Mouse (Mus musculus): Measurements from ENCODE around the gene H1foo. TPM values are rescaled to one million over a fixed set of nuclear protein-coding genes. Genes with fewer than 3 reads are reported as not detected.

The H1foo gene
- polyA plus RNA-seq, 1 experiment from 2014 or later: not detected

DNA sequence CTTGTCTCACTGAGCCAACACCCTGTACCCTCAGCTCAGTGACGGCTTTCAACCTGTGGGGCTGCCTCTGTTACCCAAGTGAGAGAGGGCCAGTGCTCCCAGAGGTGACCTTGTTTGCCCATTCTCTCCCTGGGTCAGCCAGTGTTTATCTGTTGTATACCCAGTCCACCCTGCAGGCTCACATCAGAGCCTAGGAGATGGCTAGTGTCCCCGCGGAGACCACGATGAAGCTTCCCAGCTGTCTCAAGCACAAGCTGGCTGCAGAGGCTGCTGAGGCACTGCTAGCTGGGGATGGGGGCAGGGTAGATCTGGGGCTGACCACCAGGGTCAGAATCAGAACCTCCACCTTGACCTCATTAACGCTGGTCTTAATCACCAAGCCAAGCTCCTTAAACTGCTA lies 14.7 kb upstream of the H1foo start:
- no peak for ATAC-seq (ENCODE audit: insufficient number of reproducible peaks, low FRiP score, low TSS enrichment, low read depth)
- Histone ChIP-seq H3K27ac (no peak overlapping the region), H3K4me3 (no peak overlapping the region), H3K36me3 (no peaks in the 10 kb centered on the region), H3K4me1 (peaks cover 23% of the 10 kb centered on the region), H3K9ac (no peak overlapping the region), H3K27me3 (no peaks in the 10 kb centered on the region), H3K9me3 (no peaks in the 10 kb centered on the region), H3K4me2 (no peak overlapping the region)
- WGBS: 52% methylated on average over 5 of the region's 5 CpGs

DNA sequence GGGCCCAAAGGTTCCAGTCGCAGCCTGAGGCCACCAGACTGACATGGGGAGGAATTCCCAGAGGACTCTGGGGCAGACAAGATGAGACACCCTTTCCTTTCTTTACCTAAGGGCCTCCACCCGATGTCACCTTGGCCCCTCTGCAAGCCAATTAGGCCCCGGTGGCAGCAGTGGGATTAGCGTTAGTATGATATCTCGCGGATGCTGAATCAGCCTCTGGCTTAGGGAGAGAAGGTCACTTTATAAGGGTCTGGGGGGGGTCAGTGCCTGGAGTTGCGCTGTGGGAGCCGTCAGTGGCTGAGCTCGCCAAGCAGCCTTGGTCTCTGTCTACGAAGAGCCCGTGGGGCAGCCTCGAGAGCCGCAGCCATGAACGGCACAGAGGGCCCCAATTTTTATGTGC lies 13.1 kb upstream of the H1foo start, which contains the start of gene Rho:
Gene Rho (plus strand): TSS at position 110 of the 400 bp plus-strand sequence.
- Histone ChIP-seq H3K4me2 (no peak within 1 kb of the TSS), H3K27ac (no peak within 1 kb of the TSS), H3K9me3 (no peaks in the 10 kb centered on the region), H3K36me3 (no peaks in the 10 kb centered on the region), H3K27me3 (no peaks in the 10 kb centered on the region), H3K4me1 (peaks cover 14% of the 10 kb centered on the region; the same call in 1 of the 2 replicates), H3K9ac (no peak within 1 kb of the TSS), H3K4me3 (no peak within 1 kb of the TSS)
- no peak for ATAC-seq (ENCODE audit: insufficient number of reproducible peaks, low FRiP score, low TSS enrichment, low read depth)
- WGBS: 79% methylated on average over 14 of the region's 14 CpGs

DNA sequence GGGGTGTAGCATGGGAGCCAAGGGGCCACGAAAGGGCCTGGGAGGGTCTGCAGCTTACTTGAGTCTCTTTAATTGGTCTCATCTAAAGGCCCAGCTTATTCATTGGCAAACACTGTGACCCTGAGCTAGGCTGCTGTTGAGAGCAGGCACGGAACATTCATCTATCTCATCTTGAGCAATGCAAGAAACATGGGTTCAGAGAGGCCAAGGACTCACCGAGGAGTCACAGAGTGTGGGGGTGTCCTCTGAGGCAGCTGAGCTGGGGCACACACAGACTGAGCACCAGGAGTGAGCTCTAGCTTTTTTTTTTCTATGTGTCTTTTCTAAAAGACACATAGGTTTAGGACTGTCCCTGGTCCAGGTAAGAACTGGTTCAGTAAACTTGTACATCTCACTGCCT lies 12.3 kb upstream of the H1foo start:
- Histone ChIP-seq H3K9ac (no peak overlapping the region), H3K27ac (no peak overlapping the region), H3K9me3 (no peaks in the 10 kb centered on the region), H3K4me3 (no peak overlapping the region), H3K4me1 (0 out of 2 replicates have a peak, but pooled peaks cover 7% of the 10 kb centered on the region), H3K4me2 (no peak overlapping the region), H3K36me3 (no peaks in the 10 kb centered on the region), H3K27me3 (no peaks in the 10 kb centered on the region)
- ATAC-seq (ENCODE audit: insufficient number of reproducible peaks, low FRiP score, low TSS enrichment, low read depth): no peak
- WGBS: 87% methylated on average over 3 of the region's 3 CpGs

DNA sequence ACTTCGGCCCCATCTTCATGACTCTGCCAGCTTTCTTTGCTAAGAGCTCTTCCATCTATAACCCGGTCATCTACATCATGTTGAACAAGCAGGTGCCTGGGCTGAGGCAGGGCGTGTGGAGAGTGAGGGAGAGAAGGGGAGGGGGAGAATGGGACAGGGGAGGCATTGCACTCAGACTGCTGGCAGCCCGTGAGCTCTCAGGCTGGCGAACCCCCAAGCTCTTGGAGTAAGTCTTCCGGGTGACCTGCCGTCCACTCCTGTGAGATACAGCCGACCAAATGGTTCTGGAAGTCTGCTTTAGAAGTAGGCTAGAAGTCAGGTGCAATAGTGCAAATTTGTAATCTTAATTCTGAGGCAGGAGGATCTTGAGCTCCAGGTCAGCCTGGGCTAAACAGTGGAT lies 9.2 kb upstream of the H1foo start:
- Histone ChIP-seq H3K36me3 (no peaks in the 10 kb centered on the region), H3K4me3 (no peak overlapping the region), H3K27me3 (no peaks in the 10 kb centered on the region), H3K9ac (no peak overlapping the region), H3K4me1 (no peaks in the 10 kb centered on the region), H3K9me3 (no peaks in the 10 kb centered on the region), H3K4me2 (no peak overlapping the region), H3K27ac (no peak overlapping the region)
- ATAC-seq (ENCODE audit: insufficient number of reproducible peaks, low FRiP score, low TSS enrichment, low read depth): no peak
- WGBS: 75% methylated on average over 8 of the region's 8 CpGs

DNA sequence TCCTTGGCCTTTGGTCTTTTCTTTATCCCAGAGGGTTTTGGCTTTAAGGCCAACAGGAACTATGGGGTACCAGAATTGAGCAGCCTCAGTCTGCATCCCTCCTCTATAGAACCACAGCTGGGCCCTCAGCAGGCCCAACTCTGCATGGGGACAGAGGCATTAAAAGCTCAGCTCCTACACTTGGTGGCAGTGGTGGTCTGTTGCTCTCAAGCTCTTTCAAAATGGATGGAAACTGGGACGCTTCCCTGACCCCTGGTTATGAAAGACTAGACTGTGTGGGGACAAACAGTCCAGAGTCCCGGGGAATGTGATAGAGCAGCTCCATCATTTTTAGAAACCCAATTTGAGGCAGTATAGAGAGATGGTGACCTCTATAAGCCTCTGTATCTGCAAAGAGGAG lies 6.7 kb upstream of the H1foo start:
- H3K36me3 ChIP-seq: no peaks in the 10 kb centered on the region
- H3K27ac ChIP-seq: no peak overlapping the region
- 0 out of 2 replicates have a peak, but pooled peaks cover 2% of the 10 kb centered on the region for H3K4me1 ChIP-seq
- H3K9ac ChIP-seq: no peak overlapping the region
- 88% methylated on average over 2 of the region's 2 CpGs for WGBS
- no peaks in the 10 kb centered on the region for H3K9me3 ChIP-seq
- no peak overlapping the region for H3K4me3 ChIP-seq
- no peaks in the 10 kb centered on the region for H3K27me3 ChIP-seq
- no peak for ATAC-seq (ENCODE audit: insufficient number of reproducible peaks, low FRiP score, low TSS enrichment, low read depth)
- no peak overlapping the region for H3K4me2 ChIP-seq

DNA sequence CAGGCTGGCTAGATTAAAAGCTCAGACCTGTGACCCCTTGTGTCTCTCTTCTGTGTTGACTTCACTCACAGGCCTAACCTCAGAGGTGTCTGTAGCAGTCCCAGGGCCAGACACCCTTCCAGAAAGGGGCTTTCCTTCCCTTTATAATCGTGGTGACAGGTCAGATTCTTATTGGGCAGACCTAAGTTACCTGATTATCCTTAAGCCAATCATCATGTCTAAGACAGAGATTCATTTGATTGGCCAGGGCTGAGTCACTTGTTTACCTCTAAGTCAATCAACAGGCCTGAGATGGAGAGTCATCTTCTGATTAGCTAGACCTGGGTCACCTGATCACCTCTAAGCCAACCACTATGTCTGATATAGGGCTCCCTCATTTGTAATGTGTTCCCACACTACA lies 5.9 kb upstream of the H1foo start:
- 0 out of 2 replicates have a peak, but pooled peaks cover 2% of the 10 kb centered on the region for H3K4me1 ChIP-seq
- H3K27ac ChIP-seq: no peak overlapping the region
- no peak for ATAC-seq (ENCODE audit: insufficient number of reproducible peaks, low FRiP score, low TSS enrichment, low read depth)
- 59% methylated on average over 1 of the region's 1 CpGs for WGBS
- H3K36me3 ChIP-seq: no peaks in the 10 kb centered on the region
- H3K4me2 ChIP-seq: no peak overlapping the region
- H3K4me3 ChIP-seq: no peak overlapping the region
- H3K27me3 ChIP-seq: no peaks in the 10 kb centered on the region
- no peak overlapping the region for H3K9ac ChIP-seq
- no peaks in the 10 kb centered on the region for H3K9me3 ChIP-seq

DNA sequence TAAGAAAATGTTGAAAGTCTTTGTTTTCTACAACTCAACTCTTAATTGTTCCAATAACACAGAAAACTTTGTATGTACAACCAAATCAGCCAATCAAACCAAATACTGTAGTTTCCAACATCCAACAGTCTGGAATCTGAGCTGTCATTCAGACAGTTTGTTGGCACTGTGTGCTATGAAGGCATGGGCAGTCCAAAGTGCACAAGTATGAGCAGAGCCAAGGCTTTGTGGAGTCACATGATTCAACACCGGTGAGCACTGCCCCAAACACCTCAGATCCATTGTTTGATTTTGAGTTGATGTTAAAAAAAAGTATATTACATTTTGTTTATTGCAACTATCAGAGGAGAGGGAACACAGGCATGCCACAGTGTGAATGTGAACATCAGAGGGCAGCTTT lies 4.1 kb upstream of the H1foo start:
- Histone ChIP-seq H3K4me2 (no peak overlapping the region), H3K4me3 (no peak overlapping the region), H3K9me3 (no peaks in the 10 kb centered on the region), H3K27me3 (no peaks in the 10 kb centered on the region), H3K9ac (no peak overlapping the region), H3K4me1 (0 out of 2 replicates have a peak, but pooled peaks cover 2% of the 10 kb centered on the region), H3K27ac (no peak overlapping the region), H3K36me3 (no peaks in the 10 kb centered on the region)
- WGBS: 82% methylated on average over 1 of the region's 1 CpGs
- ATAC-seq (ENCODE audit: insufficient number of reproducible peaks, low FRiP score, low TSS enrichment, low read depth): no peak

DNA sequence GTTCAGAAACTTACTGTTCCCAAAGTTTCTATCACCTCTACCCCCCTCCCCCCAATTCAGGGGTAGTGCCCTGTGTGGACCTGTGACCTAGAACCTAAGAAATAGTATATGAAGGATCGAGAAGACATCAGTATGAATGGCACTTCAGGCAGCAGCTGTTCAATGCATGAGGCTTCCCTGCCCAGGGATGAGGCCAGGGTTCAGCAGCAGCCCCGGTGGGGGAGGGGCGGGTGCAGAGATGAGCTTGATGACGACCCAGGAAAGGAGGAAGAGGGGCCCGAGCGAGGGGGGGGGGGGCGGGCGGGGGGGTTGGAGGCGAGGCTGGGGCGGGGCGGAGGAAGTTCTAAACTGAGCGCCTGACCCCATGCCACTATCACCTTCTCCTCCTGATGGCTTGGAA lies 3.6 kb upstream of the H1foo start:
- Histone ChIP-seq H3K4me3 (no peak overlapping the region), H3K36me3 (no peaks in the 10 kb centered on the region), H3K4me2 (no peak overlapping the region), H3K27ac (no peak overlapping the region), H3K4me1 (0 out of 2 replicates have a peak, but pooled peaks cover 2% of the 10 kb centered on the region), H3K27me3 (no peaks in the 10 kb centered on the region), H3K9ac (no peak overlapping the region), H3K9me3 (no peaks in the 10 kb centered on the region)
- ATAC-seq (ENCODE audit: insufficient number of reproducible peaks, low FRiP score, low TSS enrichment, low read depth): no peak
- WGBS: 16% methylated on average over 9 of the region's 12 CpGs

DNA sequence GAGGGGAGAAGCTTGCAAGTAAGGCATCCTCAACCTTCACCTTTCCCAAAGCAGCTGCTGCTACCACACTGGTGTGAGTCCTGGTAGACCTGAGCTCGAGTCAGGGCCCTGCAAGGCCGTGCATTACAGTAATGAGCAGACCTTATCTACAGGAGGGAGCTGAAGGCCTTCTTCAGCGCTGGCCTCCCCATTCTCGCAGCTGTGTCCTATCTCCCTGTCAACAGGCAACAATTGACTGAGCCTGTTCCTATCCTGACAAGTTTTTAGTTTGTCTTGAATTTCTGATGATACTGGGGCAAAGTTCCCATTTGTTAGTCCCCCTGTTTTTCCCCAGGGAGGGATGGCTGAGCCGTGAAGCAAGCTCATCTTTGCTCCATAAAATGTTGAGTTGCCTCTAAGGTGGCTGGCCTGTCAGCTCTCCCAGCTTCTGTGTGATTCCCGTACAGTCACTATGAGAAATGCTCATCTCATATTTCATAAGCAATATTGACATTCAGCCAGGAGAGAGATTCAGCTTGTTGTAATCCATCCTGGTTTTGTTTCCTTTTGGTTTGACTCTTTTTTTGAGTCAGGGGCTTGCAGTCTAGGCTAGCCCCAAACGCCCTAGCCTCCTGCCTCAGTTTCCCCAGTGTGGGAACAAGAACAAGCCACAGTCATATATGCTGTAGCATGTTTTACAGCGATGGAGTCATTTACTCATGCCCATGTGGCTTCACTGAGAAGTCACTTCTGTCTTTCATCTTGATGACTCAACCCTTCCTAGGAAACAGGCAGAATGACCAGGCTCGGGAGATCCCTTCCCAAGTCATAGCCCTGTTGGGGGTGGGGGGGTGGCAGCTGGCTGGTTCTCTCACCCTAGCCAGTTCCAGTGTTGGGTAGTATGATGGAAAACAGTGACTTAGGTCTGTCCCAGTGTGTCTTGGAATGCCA lies 975 bp upstream of the H1foo start:
- H3K4me1 ChIP-seq: 0 out of 2 replicates have a peak, but pooled peaks cover 2% of the 10 kb centered on the region
- H3K27me3 ChIP-seq: no peaks in the 10 kb centered on the region
- no peak overlapping the region for H3K4me3 ChIP-seq
- H3K9ac ChIP-seq: no peak overlapping the region
- 66% methylated on average over 9 of the region's 9 CpGs for WGBS
- no peak overlapping the region for H3K4me2 ChIP-seq
- no peaks in the 10 kb centered on the region for H3K36me3 ChIP-seq
- H3K27ac ChIP-seq: no peak overlapping the region
- ATAC-seq (ENCODE audit: insufficient number of reproducible peaks, low FRiP score, low TSS enrichment, low read depth): no peak
- H3K9me3 ChIP-seq: no peaks in the 10 kb centered on the region

DNA sequence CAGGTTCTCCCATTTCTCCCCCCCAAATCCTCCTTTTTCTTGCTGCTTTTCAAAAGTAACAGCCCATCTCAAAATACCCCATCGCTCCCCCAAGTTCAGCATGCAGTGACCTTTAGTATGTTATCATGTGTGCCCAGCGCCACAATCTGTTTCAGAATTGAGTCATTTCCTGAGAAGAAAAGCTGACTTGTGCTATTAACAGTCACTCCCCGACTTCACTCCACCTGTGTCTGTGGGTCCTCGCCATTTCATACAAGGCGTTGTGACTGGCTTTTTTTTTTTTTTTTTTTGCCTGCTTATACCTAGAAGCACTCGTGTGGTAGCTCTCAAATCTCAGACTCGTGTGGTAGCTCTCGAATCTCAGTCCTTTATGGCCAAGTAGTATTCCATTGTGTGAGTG lies 895 bp downstream of the H1foo start:
- no peaks in the 10 kb centered on the region for H3K27me3 ChIP-seq
- H3K27ac ChIP-seq: no peak overlapping the region
- ATAC-seq (ENCODE audit: insufficient number of reproducible peaks, low FRiP score, low TSS enrichment, low read depth): no peak
- no peak overlapping the region for H3K4me2 ChIP-seq
- WGBS: 86% methylated on average over 8 of the region's 8 CpGs
- H3K9ac ChIP-seq: no peak overlapping the region
- H3K9me3 ChIP-seq: no peaks in the 10 kb centered on the region
- H3K4me1 ChIP-seq: 0 out of 2 replicates have a peak, but pooled peaks cover 2% of the 10 kb centered on the region
- no peaks in the 10 kb centered on the region for H3K36me3 ChIP-seq
- H3K4me3 ChIP-seq: no peak overlapping the region

DNA sequence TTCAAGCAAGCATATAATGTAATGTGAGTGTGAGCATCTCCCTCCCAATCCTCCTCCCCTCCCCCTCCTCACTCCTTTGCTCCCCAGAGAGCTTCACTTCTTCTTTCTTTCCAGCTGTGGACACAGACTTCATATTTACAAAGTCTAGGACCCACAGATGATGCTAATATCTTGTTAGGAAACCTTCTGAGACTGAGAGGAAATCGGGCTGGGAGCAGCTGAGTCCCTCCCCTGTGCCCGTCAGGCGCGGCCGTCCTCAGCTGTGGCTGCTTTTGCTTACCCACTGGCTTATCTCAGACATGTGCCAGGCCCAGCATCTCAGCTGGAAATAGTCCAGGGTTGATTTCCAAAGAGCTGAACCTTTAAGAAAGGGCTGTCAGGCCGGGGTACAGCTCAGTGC lies 1.7 kb downstream of the H1foo start:
- ATAC-seq (ENCODE audit: insufficient number of reproducible peaks, low FRiP score, low TSS enrichment, low read depth): no peak
- no peaks in the 10 kb centered on the region for H3K36me3 ChIP-seq
- WGBS: 79% methylated on average over 6 of the region's 6 CpGs
- H3K4me3 ChIP-seq: no peak overlapping the region
- no peaks in the 10 kb centered on the region for H3K27me3 ChIP-seq
- H3K4me1 ChIP-seq: no peaks in the 10 kb centered on the region
- no peak overlapping the region for H3K9ac ChIP-seq
- no peaks in the 10 kb centered on the region for H3K9me3 ChIP-seq
- no peak overlapping the region for H3K4me2 ChIP-seq
- no peak overlapping the region for H3K27ac ChIP-seq

DNA sequence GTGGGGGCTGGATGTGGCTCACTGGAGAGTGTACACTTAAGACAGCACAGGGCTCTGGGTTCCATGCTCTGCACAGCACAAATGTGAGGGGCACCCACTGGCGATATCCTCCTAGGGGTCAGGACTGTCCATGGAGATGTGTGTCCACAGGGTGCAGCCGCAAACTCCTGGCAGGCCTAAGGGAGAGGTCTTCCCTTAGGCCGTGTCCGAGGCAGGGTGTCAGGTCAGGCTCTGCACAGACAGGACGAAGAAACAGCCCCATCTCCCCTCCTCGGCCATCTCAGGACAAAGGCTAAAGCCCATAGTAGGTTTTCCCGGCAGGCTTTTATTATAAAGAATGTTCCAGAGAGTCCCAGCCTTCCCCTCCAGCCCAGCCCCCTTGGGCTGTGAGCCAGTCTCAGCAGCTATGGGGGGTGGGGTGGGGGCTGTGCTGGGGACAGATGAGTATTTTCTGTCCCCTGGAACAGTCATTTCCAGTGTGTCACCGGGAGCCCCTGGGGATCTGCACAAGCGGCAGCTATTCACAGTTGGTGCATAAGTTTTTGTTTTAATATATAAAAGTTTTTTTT lies 9.9 kb downstream of the H1foo start:
- Histone ChIP-seq H3K36me3 (no peaks in the 10 kb centered on the region), H3K4me3 (no peak overlapping the region), H3K27me3 (no peaks in the 10 kb centered on the region), H3K4me2 (no peak overlapping the region), H3K9me3 (no peaks in the 10 kb centered on the region), H3K4me1 (peaks cover 52% of the 10 kb centered on the region), H3K27ac (0 out of 2 replicates have a peak overlapping the region, but pooled peaks have one; percentile 38), H3K9ac (no peak overlapping the region)
- ATAC-seq (ENCODE audit: insufficient number of reproducible peaks, low FRiP score, low TSS enrichment, low read depth): no peak
- 76% methylated on average over 9 of the region's 9 CpGs for WGBS
